Mouse (Mus musculus) lung, postnatal 4 days (tissue): ENCODE data around the gene Ankfn1.

Source experiments
- DNase-seq, 2 experiments: peaks; one replicate each; pipeline ENCODE4 v3.0.0; 2021

Ankfn1 gene

GRCm38 (mm10) chr11:89574269-89574838 lies 203.1 kb downstream of the Ankfn1 start:
- DNase-seq: no peak

- DNase-seq: peak in 1 of 2 experiments; percentile 29
These were observed 207.9 kb downstream of the Ankfn1 start for GRCm38 (mm10) chr11:89569391-89570145.

GRCm38 (mm10) chr11:89568246-89568645 lies 209.2 kb downstream of the Ankfn1 start:
- no peak for DNase-seq

GRCm38 (mm10) chr11:89551441-89551840 lies 226.0 kb downstream of the Ankfn1 start:
- no peak for DNase-seq

- DNase-seq: no peak
These were observed 226.5 kb downstream of the Ankfn1 start for GRCm38 (mm10) chr11:89550921-89551320.

GRCm38 (mm10) chr11:89548786-89549185 lies 228.7 kb downstream of the Ankfn1 start:
- no peak for DNase-seq

GRCm38 (mm10) chr11:89546164-89546563 lies 231.3 kb downstream of the Ankfn1 start:
- DNase-seq: peak in 1 of 2 experiments; percentile 32

- peak; percentile 7 to 25 for DNase-seq
These were observed 232.3 kb downstream of the Ankfn1 start for GRCm38 (mm10) chr11:89544856-89545817.

GRCm38 (mm10) chr11:89538376-89538775 lies 239.1 kb downstream of the Ankfn1 start:
- no peak for DNase-seq

GRCm38 (mm10) chr11:89527800-89528430 lies 249.5 kb downstream of the Ankfn1 start:
- no peak for DNase-seq

- peak; percentile 8 to 47 for DNase-seq
These were observed 262.0 kb downstream of the Ankfn1 start for GRCm38 (mm10) chr11:89515501-89515901.

- DNase-seq: no peak
These were observed 268.7 kb downstream of the Ankfn1 start for GRCm38 (mm10) chr11:89508675-89509324.

GRCm38 (mm10) chr11:89506595-89507245 lies 270.7 kb downstream of the Ankfn1 start:
- DNase-seq: no peak

GRCm38 (mm10) chr11:89505046-89505445 lies 272.4 kb downstream of the Ankfn1 start:
- no peak for DNase-seq

- no peak for DNase-seq
These were observed 275.7 kb downstream of the Ankfn1 start for GRCm38 (mm10) chr11:89501796-89502195.

GRCm38 (mm10) chr11:89500961-89501360 lies 276.5 kb downstream of the Ankfn1 start:
- no peak for DNase-seq

- no peak for DNase-seq
These were observed 296.4 kb downstream of the Ankfn1 start for GRCm38 (mm10) chr11:89481084-89481483.

- DNase-seq: no peak
These were observed 300.5 kb downstream of the Ankfn1 start for GRCm38 (mm10) chr11:89476927-89477326.

GRCm38 (mm10) chr11:89476047-89476446 lies 301.4 kb downstream of the Ankfn1 start:
- no peak for DNase-seq

- no peak for DNase-seq
These were observed 304.6 kb downstream of the Ankfn1 start for GRCm38 (mm10) chr11:89472871-89473270.

- DNase-seq: no peak
These were observed 312.1 kb downstream of the Ankfn1 start for GRCm38 (mm10) chr11:89465381-89465780.

- no peak for DNase-seq
These were observed 315.2 kb downstream of the Ankfn1 start for GRCm38 (mm10) chr11:89462216-89462615.
